Mouse (Mus musculus): ENCODE results near the gene Rhox4b.
"Not testable (repeated sequence)": the region's sequence is repeated elsewhere in the genome, so short reads cannot be mapped to it uniquely, and the experiment has no call there.

Rhox4b gene

GRCm38 (mm10) chrX:37432194-37432593 lies at the start of gene Rhox4b:
TSS of gene Rhox4b (plus strand) at chrX:37432494.
- DNase-seq (ENCODE audit: low spot score), result not testable (repeated sequence)

- DNase-seq (ENCODE audit: low spot score), result not testable (repeated sequence)
Measured at GRCm38 (mm10) chrX:37390548-37390947, 41.7 kb upstream of the Rhox4b start, which contains the start of gene Rhox4a2. TSS of gene Rhox4a2 (plus strand) at chrX:37390848.

GRCm38 (mm10) chrX:37411767-37412166 lies 20.5 kb upstream of the Rhox4b start, which contains the start of gene Rhox2b:
TSS of gene Rhox2b (plus strand) at chrX:37412067.
- not testable (repeated sequence) for DNase-seq (ENCODE audit: low spot score)

GRCm38 (mm10) chrX:37453380-37453779 lies 21.1 kb downstream of the Rhox4b start, which contains the start of gene Rhox2c:
TSS of gene Rhox2c (plus strand) at chrX:37453680.
- DNase-seq (ENCODE audit: low spot score), result not testable (repeated sequence)

- DNase-seq (ENCODE audit: low spot score), result not testable (repeated sequence)
Measured at GRCm38 (mm10) chrX:37458285-37458684, 26.0 kb downstream of the Rhox4b start, which contains the start of gene Rhox3c. TSS of gene Rhox3c (plus strand) at chrX:37458585.

GRCm38 (mm10) chrX:37480037-37480436 lies 47.7 kb downstream of the Rhox4b start, which contains the start of gene Rhox4c:
TSS of gene Rhox4c (plus strand) at chrX:37480337.
- DNase-seq (ENCODE audit: low spot score), result not testable (repeated sequence)
